Mouse (Mus musculus) cerebellum, postnatal 14 days (tissue): Measurements from ENCODE around the gene Scn9a.

Source experiments
- DNase-seq, 2 experiments: peaks; one replicate each; pipeline ENCODE4 v3.0.0; 2021; ENCODE audit warnings: mixed read lengths in 2 of 2

The Scn9a gene

DNA sequence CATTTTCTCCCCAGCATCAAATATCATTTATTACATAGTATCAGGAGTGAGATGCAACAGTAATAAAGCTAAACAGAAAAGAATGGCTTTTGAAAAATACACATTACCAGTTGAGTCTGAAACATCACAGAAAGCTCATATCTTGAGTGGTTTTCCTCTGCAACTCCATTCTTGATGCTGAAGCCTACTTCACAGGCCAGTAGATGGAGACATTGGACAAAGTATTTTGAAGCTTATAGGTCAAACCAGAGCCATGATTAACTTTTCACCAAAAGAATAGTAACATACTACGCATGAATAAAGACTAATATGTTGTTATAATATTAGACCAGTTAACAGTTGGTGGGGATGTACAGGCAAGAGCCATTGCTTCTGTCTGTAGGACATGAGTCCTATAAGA is 172.3 kb downstream of the Scn9a start:
- no peak for DNase-seq

DNA sequence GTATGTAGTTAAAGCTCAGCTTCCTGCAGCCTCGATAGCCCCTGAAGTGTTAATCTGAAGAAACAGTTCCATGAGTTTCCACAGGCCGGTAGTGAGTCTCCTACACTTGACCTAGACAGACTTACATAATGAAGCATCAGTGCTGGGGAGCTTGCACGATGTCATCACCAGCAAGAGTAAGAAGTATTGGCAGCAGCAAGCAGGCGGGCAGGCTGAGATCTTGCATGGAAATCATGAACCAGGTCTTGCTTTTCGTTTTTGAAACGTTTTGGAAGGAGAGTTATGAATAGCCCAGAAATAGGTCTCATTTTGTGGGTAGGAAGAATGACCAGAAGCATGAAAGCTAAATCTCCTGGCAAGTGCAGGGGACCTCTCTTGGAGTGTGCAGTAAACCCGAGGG is 194.1 kb downstream of the Scn9a start, which contains the start of gene Scn1a:
TSS of gene Scn1a (minus strand) at position 130 of the 400 bp plus-strand sequence.
- DNase-seq, result peak; percentile 18 to 46

DNA sequence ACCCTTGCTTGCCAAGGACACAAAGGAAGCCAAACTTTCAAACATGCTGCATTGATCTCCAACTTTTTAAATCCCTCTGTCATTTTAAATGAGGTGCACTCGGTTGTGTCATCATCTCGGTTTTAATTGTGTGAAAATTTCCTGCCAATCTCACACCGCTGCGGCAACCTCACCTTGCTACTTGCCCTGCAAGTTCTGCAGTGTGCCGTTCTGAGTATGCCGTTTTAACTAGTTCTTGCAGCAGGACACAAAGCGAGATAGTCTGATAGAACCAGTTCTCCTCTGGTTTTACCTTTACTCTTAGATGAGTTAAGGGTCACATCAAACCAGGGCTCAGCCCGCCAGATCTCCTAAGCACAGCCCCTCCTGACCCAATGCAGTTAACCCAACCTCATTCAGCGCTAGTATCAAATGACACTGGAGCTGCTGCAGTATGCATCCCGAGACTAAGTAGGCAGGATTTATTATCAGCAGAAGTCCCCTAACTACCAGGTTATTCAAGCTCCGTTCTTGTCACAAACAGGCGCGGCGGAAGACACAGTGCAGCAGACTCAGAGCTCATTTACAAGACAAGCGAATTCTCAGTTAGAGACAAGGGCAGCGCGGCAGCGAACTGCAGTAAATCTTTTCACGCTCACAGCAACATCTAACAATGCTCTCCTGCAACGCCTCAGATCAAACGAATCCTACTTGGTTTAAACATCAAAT is 194.8 kb downstream of the Scn9a start:
- DNase-seq, result peak; percentile 26 to 49

DNA sequence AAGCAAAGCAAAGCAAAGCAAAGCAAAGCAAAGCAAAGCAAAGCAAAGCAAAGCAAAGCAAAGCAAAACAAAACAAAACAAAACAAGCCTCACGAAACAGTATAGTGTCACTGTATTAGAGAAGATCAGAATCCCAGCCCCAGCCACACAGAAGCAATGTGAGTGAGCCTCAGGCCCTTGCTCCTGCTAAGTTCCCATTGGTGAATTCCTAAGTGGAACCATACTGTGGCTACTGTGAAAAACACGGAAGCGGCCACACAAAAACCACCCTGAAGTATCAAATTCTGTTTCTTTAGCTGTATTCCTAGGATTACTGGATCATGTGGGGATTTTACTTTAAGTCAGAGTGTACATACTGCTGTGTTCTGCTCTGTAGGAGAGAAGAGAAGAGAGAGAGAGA is 198.5 kb downstream of the Scn9a start:
- DNase-seq, result no peak
